Mouse (Mus musculus) hindbrain, embryonic 13.5 days (tissue): ENCODE results near the gene Ccdc28a. TPM values are rescaled to one million over a fixed set of nuclear protein-coding genes. Genes with fewer than 3 reads are reported as not detected.

Experiments used
- ATAC-seq: fragments of 200-750 bp; cut with Nextera tagmentation; 2 replicates; pipeline ENCODE4 v1.8.0; 2017; ENCODE audit warnings: moderate TSS enrichment; ENCODE audit not compliant: low FRiP score
- H3K27ac ChIP-seq: fragments of 300-500 bp; sonication (generic); 2 replicates; pipeline ENCODE4 v1.5.1; 2015; ENCODE audit warnings: inconsistent platforms, mild to moderate bottlenecking, moderate library complexity
- H3K27me3 ChIP-seq: fragments of 300-500 bp; sonication (generic); 2 replicates; pipeline ENCODE4 v1.6.1; 2015; ENCODE audit warnings: mild to moderate bottlenecking, inconsistent platforms
- H3K36me3 ChIP-seq: fragments of 300-500 bp; sonication (generic); 2 replicates; pipeline ENCODE4 v1.6.1; 2015; ENCODE audit warnings: mild to moderate bottlenecking, inconsistent platforms
- H3K4me1 ChIP-seq: fragments of 300-500 bp; sonication (generic); replicated peaks from 2 replicates; pipeline ENCODE4 v1.6.1; 2015; ENCODE audit warnings: inconsistent platforms
- H3K4me2 ChIP-seq: fragments of 300-500 bp; sonication (generic); 2 replicates; pipeline ENCODE4 v1.6.1; 2015; ENCODE audit warnings: inconsistent platforms, mild to moderate bottlenecking, moderate library complexity
- H3K4me3 ChIP-seq: fragments of 300-500 bp; sonication (generic); 2 replicates; pipeline ENCODE4 v1.5.1; 2015; ENCODE audit warnings: mild to moderate bottlenecking, inconsistent platforms
- H3K9ac ChIP-seq: fragments of 300-500 bp; sonication (generic); 2 replicates; pipeline ENCODE4 v1.6.1; 2015; ENCODE audit warnings: mild to moderate bottlenecking, inconsistent platforms
- H3K9me3 ChIP-seq: fragments of 300-500 bp; sonication (generic); 2 replicates; pipeline ENCODE4 v1.6.1; 2016; ENCODE audit warnings: inconsistent platforms
- WGBS: fragments of 180-500 bp; shearing (Covaris S2); methylation state at CpG from one replicate; pipeline ENCODE4 v1.1.7; 2015; 5-methylcytosine and 5-hydroxymethylcytosine counted together
- polyA plus RNA-seq: library from polyadenylated mRNA; unstranded; fragments of >200 nt; fragmentation: Nextera tagmentation; extraction: Ambion mirVana; gene quantifications from 2 replicates; pipeline ENCODE4 v1.2.1, GENCODE M21; 2015

Ccdc28a gene
- polyA plus RNA-seq, 1 experiment from 2014 or later: 9.3 TPM

DNA sequence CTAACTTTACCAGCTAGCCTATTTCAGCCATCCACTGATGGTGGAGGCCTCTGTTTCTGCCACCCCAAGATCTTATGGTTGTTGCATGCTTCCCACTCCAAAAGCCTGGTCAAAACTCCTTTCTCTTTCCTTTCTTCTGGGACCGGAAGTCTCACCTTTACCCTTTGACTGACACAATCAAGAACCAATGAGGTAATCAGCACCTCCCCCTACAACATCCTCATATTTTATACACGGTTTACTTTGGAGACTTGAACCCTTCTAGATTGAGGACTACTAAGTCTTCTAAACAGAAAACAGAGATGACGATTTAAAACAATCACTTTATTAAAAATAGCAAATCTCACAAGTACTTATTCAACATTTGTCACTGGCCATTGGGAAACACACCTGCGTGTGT lies 21.4 kb downstream of the Ccdc28a start:
- WGBS: 87% methylated on average over 4 of the region's 4 CpGs
- H3K4me1 ChIP-seq: peaks cover 3% of the 10 kb centered on the region; the same call in 1 of the 2 replicates
- H3K4me3 ChIP-seq: no peak overlapping the region
- peaks cover 6% of the 10 kb centered on the region for H3K36me3 ChIP-seq
- no peak overlapping the region for H3K27ac ChIP-seq
- no peak overlapping the region for H3K9ac ChIP-seq
- ATAC-seq: no peak
- no peaks in the 10 kb centered on the region for H3K27me3 ChIP-seq
- no peaks in the 10 kb centered on the region for H3K9me3 ChIP-seq
- no peak overlapping the region for H3K4me2 ChIP-seq

DNA sequence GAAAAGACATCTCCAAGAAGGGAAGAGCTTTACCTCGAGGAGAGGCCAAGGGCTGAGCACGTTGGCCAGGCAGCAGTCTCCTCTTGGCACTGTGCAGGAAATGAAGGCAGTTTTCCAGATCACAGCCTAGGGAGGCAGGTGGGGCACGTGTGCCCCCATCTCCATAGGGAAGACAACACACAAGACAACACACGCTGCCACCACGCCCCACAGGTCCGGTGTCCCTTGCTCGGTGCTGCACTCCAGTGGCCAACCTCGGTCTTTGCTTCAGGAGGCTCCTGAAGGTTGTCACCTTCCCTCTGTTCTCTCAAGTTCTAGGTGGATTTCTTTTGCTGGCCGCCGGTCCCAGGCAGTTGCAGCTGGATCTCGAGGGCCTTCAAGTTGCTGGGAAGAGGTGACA lies 24.1 kb downstream of the Ccdc28a start, which contains the start of gene Ect2l:
TSS of gene Ect2l (minus strand) at position 165 of the 400 bp plus-strand sequence.
- no peaks in the 10 kb centered on the region for H3K9me3 ChIP-seq
- no peaks in the 10 kb centered on the region for H3K27me3 ChIP-seq
- H3K4me1 ChIP-seq: peaks cover 3% of the 10 kb centered on the region; the same call in 1 of the 2 replicates
- H3K27ac ChIP-seq: no peak within 1 kb of the TSS
- H3K4me2 ChIP-seq: peak within 1 kb of the TSS; percentile 40
- ATAC-seq: no peak
- H3K9ac ChIP-seq: no peak within 1 kb of the TSS
- H3K36me3 ChIP-seq: peaks cover 4% of the 10 kb centered on the region
- WGBS: 15% methylated on average over 11 of the region's 11 CpGs
- no peak within 1 kb of the TSS for H3K4me3 ChIP-seq

- WGBS: 89% methylated on average over 6 of the region's 6 CpGs
- no peaks in the 10 kb centered on the region for H3K9me3 ChIP-seq
- H3K9ac ChIP-seq: no peak overlapping the region
- peaks cover 3% of the 10 kb centered on the region; the same call in 1 of the 2 replicates for H3K4me1 ChIP-seq
- no peaks in the 10 kb centered on the region for H3K27me3 ChIP-seq
- no peak overlapping the region for H3K4me3 ChIP-seq
- ATAC-seq: no peak
- peaks cover 4% of the 10 kb centered on the region for H3K36me3 ChIP-seq
- no peak overlapping the region for H3K27ac ChIP-seq
- no peak overlapping the region for H3K4me2 ChIP-seq
These were observed 24.7 kb downstream of the Ccdc28a start for GRCm38 (mm10) chr10:18210119-18210518.

DNA sequence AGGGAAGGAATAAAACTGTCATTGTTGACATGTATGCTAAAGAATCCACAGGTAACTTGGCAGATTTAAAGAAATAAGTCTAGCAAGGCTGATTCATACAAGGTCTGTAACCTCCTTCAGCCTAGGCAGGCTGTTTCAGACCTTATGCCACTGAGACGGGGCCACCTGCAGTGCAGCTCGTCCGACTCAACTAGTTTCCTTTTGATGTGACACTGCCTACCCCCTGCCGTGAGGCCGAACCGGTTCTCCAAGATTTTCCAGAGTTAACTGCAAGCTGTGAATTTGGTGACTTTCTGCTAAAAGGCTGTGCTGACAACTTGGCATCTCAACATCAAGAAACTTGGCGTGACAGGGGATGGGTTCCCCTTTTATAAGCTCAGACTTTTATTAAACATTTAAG lies 30.7 kb downstream of the Ccdc28a start:
- no peaks in the 10 kb centered on the region for H3K9me3 ChIP-seq
- no peaks in the 10 kb centered on the region for H3K27me3 ChIP-seq
- no peak overlapping the region for H3K4me2 ChIP-seq
- WGBS: 5% methylated on average over 7 of the region's 7 CpGs
- no peak overlapping the region for H3K4me3 ChIP-seq
- peaks cover 5% of the 10 kb centered on the region; the same call in 1 of the 2 replicates for H3K4me1 ChIP-seq
- H3K27ac ChIP-seq: no peak overlapping the region
- H3K9ac ChIP-seq: no peak overlapping the region
- no peak for ATAC-seq
- no peaks in the 10 kb centered on the region for H3K36me3 ChIP-seq

- no peak overlapping the region for H3K4me2 ChIP-seq
- H3K36me3 ChIP-seq: no peaks in the 10 kb centered on the region
- H3K9ac ChIP-seq: no peak overlapping the region
- no peak overlapping the region for H3K27ac ChIP-seq
- H3K4me1 ChIP-seq: peaks cover 5% of the 10 kb centered on the region; the same call in 1 of the 2 replicates
- H3K9me3 ChIP-seq: no peaks in the 10 kb centered on the region
- ATAC-seq: no peak
- 87% methylated on average over 3 of the region's 3 CpGs for WGBS
- no peaks in the 10 kb centered on the region for H3K27me3 ChIP-seq
- H3K4me3 ChIP-seq: no peak overlapping the region
These were observed 32.4 kb downstream of the Ccdc28a start for GRCm38 (mm10) chr10:18202401-18202800.

DNA sequence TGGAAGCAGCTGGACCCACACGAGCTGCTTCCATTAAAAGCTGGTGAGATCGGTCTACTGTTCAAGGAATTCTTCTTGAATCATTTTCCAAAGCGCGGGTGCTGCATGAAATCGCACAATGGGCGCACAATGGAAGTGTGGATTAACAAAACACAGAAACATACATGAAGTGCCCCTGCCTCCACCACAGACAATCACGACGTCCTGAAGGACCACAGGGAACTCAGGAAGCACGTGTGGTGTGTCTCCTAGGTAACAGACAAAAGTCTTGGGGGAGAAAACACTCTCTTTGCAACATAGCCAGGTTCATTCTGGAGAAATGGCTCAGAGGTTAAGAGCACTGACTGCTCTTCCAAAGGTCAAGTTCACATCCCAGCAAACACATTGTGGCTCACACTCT lies 34.1 kb downstream of the Ccdc28a start:
- H3K27me3 ChIP-seq: no peaks in the 10 kb centered on the region
- no peak overlapping the region for H3K9ac ChIP-seq
- H3K27ac ChIP-seq: no peak overlapping the region
- H3K4me2 ChIP-seq: no peak overlapping the region
- H3K36me3 ChIP-seq: no peaks in the 10 kb centered on the region
- peaks cover 5% of the 10 kb centered on the region; the same call in 1 of the 2 replicates for H3K4me1 ChIP-seq
- WGBS: 54% methylated on average over 9 of the region's 9 CpGs
- H3K4me3 ChIP-seq: no peak overlapping the region
- H3K9me3 ChIP-seq: no peaks in the 10 kb centered on the region
- no peak for ATAC-seq

GRCm38 (mm10) chr10:18199919-18200318 lies 34.9 kb downstream of the Ccdc28a start:
- Histone ChIP-seq H3K4me3 (no peak overlapping the region), H3K27ac (no peak overlapping the region), H3K9ac (no peak overlapping the region), H3K27me3 (no peaks in the 10 kb centered on the region), H3K9me3 (no peaks in the 10 kb centered on the region), H3K4me1 (peaks cover 5% of the 10 kb centered on the region; the same call in 1 of the 2 replicates), H3K36me3 (no peaks in the 10 kb centered on the region), H3K4me2 (no peak overlapping the region)
- WGBS: 80% methylated on average over 4 of the region's 4 CpGs
- ATAC-seq: no peak

- H3K9ac ChIP-seq: no peak overlapping the region
- no peak overlapping the region for H3K4me2 ChIP-seq
- H3K4me1 ChIP-seq: peaks cover 5% of the 10 kb centered on the region; the same call in 1 of the 2 replicates
- 90% methylated on average over 5 of the region's 5 CpGs for WGBS
- no peaks in the 10 kb centered on the region for H3K27me3 ChIP-seq
- H3K36me3 ChIP-seq: no peaks in the 10 kb centered on the region
- H3K4me3 ChIP-seq: no peak overlapping the region
- H3K27ac ChIP-seq: no peak overlapping the region
- ATAC-seq: no peak
- H3K9me3 ChIP-seq: no peaks in the 10 kb centered on the region
These were observed 36.3 kb downstream of the Ccdc28a start for GRCm38 (mm10) chr10:18198286-18199015.

- 0 out of 2 replicates have a peak, but pooled peaks have one; percentile 67 for ATAC-seq
- peak overlapping the region; percentile 40 for H3K4me2 ChIP-seq
These were observed 37.4 kb downstream of the Ccdc28a start for GRCm38 (mm10) chr10:18197206-18197979.

GRCm38 (mm10) chr10:18194737-18195141 lies 40.1 kb downstream of the Ccdc28a start:
- no peak overlapping the region for H3K4me2 ChIP-seq
- H3K27ac ChIP-seq: no peak overlapping the region
- H3K9ac ChIP-seq: no peak overlapping the region
- no peaks in the 10 kb centered on the region for H3K36me3 ChIP-seq
- H3K9me3 ChIP-seq: no peaks in the 10 kb centered on the region
- WGBS: 63% methylated on average over 14 of the region's 14 CpGs
- no peaks in the 10 kb centered on the region for H3K4me1 ChIP-seq
- no peak for ATAC-seq
- H3K27me3 ChIP-seq: no peaks in the 10 kb centered on the region
- H3K4me3 ChIP-seq: no peak overlapping the region

More at GRCm38 (mm10) chr10:18197206-18197979, 37.4 kb downstream of the Ccdc28a start:
- no peaks in the 10 kb centered on the region for H3K36me3 ChIP-seq
- H3K27ac ChIP-seq: no peak overlapping the region
- H3K4me1 ChIP-seq: peaks cover 5% of the 10 kb centered on the region; the same call in 1 of the 2 replicates
- no peak overlapping the region for H3K4me3 ChIP-seq
- H3K9ac ChIP-seq: no peak overlapping the region
- WGBS: 63% methylated on average over 14 of the region's 14 CpGs
- no peaks in the 10 kb centered on the region for H3K27me3 ChIP-seq
- no peaks in the 10 kb centered on the region for H3K9me3 ChIP-seq

DNA sequence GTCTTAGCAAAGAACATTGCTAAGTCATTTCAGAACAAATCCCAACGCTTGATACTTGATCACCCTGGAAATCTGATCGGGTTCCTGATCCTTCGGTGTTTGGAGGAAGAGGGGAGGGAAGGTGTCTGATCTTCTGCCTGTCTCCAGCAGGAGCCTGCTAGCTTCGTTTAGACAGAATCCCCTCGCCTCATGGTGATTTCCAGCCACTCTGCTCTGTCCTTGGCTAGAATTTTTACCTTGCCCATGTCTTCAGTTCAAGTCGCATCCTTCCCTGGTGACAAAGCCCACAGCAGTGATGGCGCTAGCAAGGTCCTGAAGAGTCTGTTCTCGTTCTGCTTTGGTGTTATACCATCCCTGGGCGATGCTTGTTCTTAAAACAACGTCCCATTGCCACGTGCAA lies 40.6 kb downstream of the Ccdc28a start:
- Histone ChIP-seq H3K4me1 (no peaks in the 10 kb centered on the region), H3K27ac (no peak overlapping the region), H3K4me2 (no peak overlapping the region), H3K4me3 (no peak overlapping the region), H3K9me3 (no peaks in the 10 kb centered on the region), H3K9ac (no peak overlapping the region), H3K36me3 (no peaks in the 10 kb centered on the region), H3K27me3 (no peaks in the 10 kb centered on the region)
- ATAC-seq: no peak
- 88% methylated on average over 11 of the region's 11 CpGs for WGBS

GRCm38 (mm10) chr10:18193221-18193620 lies 41.6 kb downstream of the Ccdc28a start:
- ATAC-seq: no peak
- WGBS: 86% methylated on average over 11 of the region's 11 CpGs
- no peak overlapping the region for H3K27ac ChIP-seq

More at GRCm38 (mm10) chr10:18193221-18193620, 41.6 kb downstream of the Ccdc28a start:
- H3K4me1 ChIP-seq: no peaks in the 10 kb centered on the region
- no peak overlapping the region for H3K4me2 ChIP-seq
- H3K4me3 ChIP-seq: no peak overlapping the region
- no peak overlapping the region for H3K9ac ChIP-seq
- H3K27me3 ChIP-seq: no peaks in the 10 kb centered on the region
- H3K9me3 ChIP-seq: no peaks in the 10 kb centered on the region
- H3K36me3 ChIP-seq: no peaks in the 10 kb centered on the region
